Mouse (Mus musculus) kidney, postnatal 25 days (tissue): ENCODE data around the gene Grm7.

Experiments
- DNase-seq, 2 experiments: peaks; one replicate each; pipeline ENCODE4 v3.0.0; 2021; ENCODE audit warnings: mixed read lengths in 2 of 2

The Grm7 gene

GRCm38 (mm10) chr6:111571471-111572088 is 926.2 kb downstream of the Grm7 start:
- DNase-seq, result no peak

GRCm38 (mm10) chr6:111584851-111585250 is 939.5 kb downstream of the Grm7 start:
- DNase-seq, result no peak

GRCm38 (mm10) chr6:111587572-111587971 is 942.2 kb downstream of the Grm7 start:
- no peak for DNase-seq

- DNase-seq, result no peak
Measured at GRCm38 (mm10) chr6:111601892-111602654, 956.7 kb downstream of the Grm7 start.

- no peak for DNase-seq
Measured at GRCm38 (mm10) chr6:111610396-111610795, 965.0 kb downstream of the Grm7 start.

GRCm38 (mm10) chr6:111613834-111614233 is 968.5 kb downstream of the Grm7 start:
- no peak for DNase-seq
